Comparison of ENCODE assay signal across 8 mouse cellular contexts in the genomic region with DNA sequence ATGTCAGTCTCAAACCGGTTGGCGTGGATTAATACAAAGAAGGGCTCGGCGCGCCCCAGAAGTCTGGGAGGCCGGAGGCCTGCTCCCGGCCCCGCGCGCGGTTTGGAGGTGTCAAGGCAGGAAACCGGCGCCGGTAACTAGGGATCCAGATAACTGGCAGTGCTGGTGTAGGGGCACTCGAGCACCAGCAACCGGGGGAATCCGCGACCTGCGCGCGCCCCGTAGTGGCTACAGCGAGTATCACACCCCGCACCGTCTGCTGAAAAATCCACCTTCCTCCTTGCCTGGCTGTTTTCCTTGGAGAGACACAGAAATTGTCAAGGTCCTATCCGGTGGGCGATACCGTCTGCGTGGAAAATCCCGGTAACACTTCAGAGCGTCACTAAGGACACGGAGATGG. TPM values are rescaled to one million over a fixed set of nuclear protein-coding genes. Genes with fewer than 3 reads are reported as not detected.
DNase-seq lines count a peak whose midpoint lies in the region; ATAC-seq and TF ChIP-seq lines count a peak whose summit lies in the region.

No protein-coding gene starts in this region.

- under 1% methylated on average over 32 of the region's 32 CpGs for WGBS in hindbrain, postnatal 0 days

- peaks cover 70% of the 10 kb centered on the region for H3K27me3 ChIP-seq in hindbrain, postnatal 0 days (ENCODE audit: insufficient read depth, low read length)

- peaks cover 25% of the 10 kb centered on the region; the same call in 1 of the 2 replicates for H3K4me1 ChIP-seq in hindbrain, postnatal 0 days (ENCODE audit: insufficient read depth, low read length)

- peak overlapping the region; percentile 48 for H3K4me2 ChIP-seq in hindbrain, postnatal 0 days (ENCODE audit: low read depth, low read length)

- no peaks in the 10 kb centered on the region for H3K9me3 ChIP-seq in hindbrain, postnatal 0 days (ENCODE audit: low read length)

- no peak for ATAC-seq in hindbrain, postnatal 0 days

- no peak overlapping the region for H3K9ac ChIP-seq in hindbrain, postnatal 0 days (replicated peaks; ENCODE audit: low read length)

- peak overlapping the region; percentile 24 for H3K4me3 ChIP-seq in hindbrain, postnatal 0 days (ENCODE audit: low read length)

- DNase-seq in ZHBTc4 (ENCODE audit: low read depth, low spot score): peak; percentile 87
- peak; percentile 90 to 92 for DNase-seq in cerebellum, postnatal 36 days
- DNase-seq in gastrocnemius, adult 8-10 months (ENCODE audit: low spot score in 2 of 2): peak; percentile 66 to 69
- peak; percentile 87 for DNase-seq in hindbrain, postnatal 0 days (ENCODE audit: low spot score)
- DNase-seq in left cerebral cortex, adult 18-20 months (ENCODE audit: low spot score in 2 of 2): peak; percentile 92 to 93
- peak; percentile 88 for DNase-seq in lung, postnatal 36 days
- DNase-seq in retina, postnatal 1 day: peak; percentile 84
- DNase-seq in urinary bladder, postnatal 14 days (ENCODE audit: low spot score): peak; percentile 81

- H3K36me3 ChIP-seq in hindbrain, postnatal 0 days (ENCODE audit: insufficient read depth, low read length): no peaks in the 10 kb centered on the region

- H3K27ac ChIP-seq in hindbrain, postnatal 0 days: no peak overlapping the region

- TF ChIP-seq CTCF in hindbrain, postnatal 0 days (IDR thresholded peaks at IDR 0.05; ENCODE audit: low read depth): peak; percentile 89

RNA-seq across cellular contexts. Expression of a gene that starts 5.2 kb away (rescaled TPM):
- under 1 TPM; 0.12 to 0.67 (median 0.43) TPM for total RNA-seq in gastrocnemius, adult 8-10 months (2022)
- total RNA-seq in hindbrain, postnatal 0 days (2014; rRNA removed): 2.7 and 6.5 TPM in 2 replicates
- 0.45 and 0.64 TPM in 2 replicates for polyA plus RNA-seq in hindbrain, postnatal 0 days (2015; fragmentation: Nextera tagmentation; extraction: Ambion mirVana)
- 100 to 1,000 TPM; 778 to 797 TPM for total RNA-seq in left cerebral cortex, adult 18-20 months (2021)

RNA-seq across cellular contexts. Expression of a gene that starts 14.4 kb away (rescaled TPM):
- total RNA-seq in gastrocnemius, adult 8-10 months (2022): not detected
- total RNA-seq in hindbrain, postnatal 0 days (2014; rRNA removed): 0.05 TPM in 1 of 2 replicates, not detected in the other
- 0.52 and 0.59 TPM in 2 replicates for polyA plus RNA-seq in hindbrain, postnatal 0 days (2015; fragmentation: Nextera tagmentation; extraction: Ambion mirVana)
- total RNA-seq in left cerebral cortex, adult 18-20 months (2021): not detected

RNA-seq across cellular contexts. Expression of a gene that starts 26.1 kb away (rescaled TPM):
- 1 to 10 TPM in 1 of 4 experiments, under 1 TPM in 3; 0.48 to 1.1 (median 0.85) TPM for total RNA-seq in gastrocnemius, adult 8-10 months (2022)
- total RNA-seq in hindbrain, postnatal 0 days (2014; rRNA removed): 1.4 and 4.5 TPM in 2 replicates
- polyA plus RNA-seq in hindbrain, postnatal 0 days (2015; fragmentation: Nextera tagmentation; extraction: Ambion mirVana): 0.29 TPM in 1 of 2 replicates, not detected in the other
- total RNA-seq in left cerebral cortex, adult 18-20 months (2021): 1 to 10 TPM in 1 of 2 experiments, under 1 TPM in 1; 0.63 to 1.1 TPM

RNA-seq across cellular contexts. Expression of a gene that starts 27.3 kb away (rescaled TPM):
- total RNA-seq in gastrocnemius, adult 8-10 months (2022): 10 to 100 TPM; 43.8 to 55.0 (median 46.9) TPM
- 62.4 and 99.4 TPM in 2 replicates for total RNA-seq in hindbrain, postnatal 0 days (2014; rRNA removed)
- polyA plus RNA-seq in hindbrain, postnatal 0 days (2015; fragmentation: Nextera tagmentation; extraction: Ambion mirVana): 61.1 and 62.3 TPM in 2 replicates
- total RNA-seq in left cerebral cortex, adult 18-20 months (2021): 10 to 100 TPM; 54.6 to 56.2 TPM

RNA-seq across cellular contexts. Expression of a gene that starts 41.0 kb away (rescaled TPM):
- 1 to 10 TPM; 6.9 to 8.9 (median 8.1) TPM for total RNA-seq in gastrocnemius, adult 8-10 months (2022)
- total RNA-seq in hindbrain, postnatal 0 days (2014; rRNA removed): 127 TPM in 2 replicates
- 80.7 and 92.9 TPM in 2 replicates for polyA plus RNA-seq in hindbrain, postnatal 0 days (2015; fragmentation: Nextera tagmentation; extraction: Ambion mirVana)
- total RNA-seq in left cerebral cortex, adult 18-20 months (2021): 100 to 1,000 TPM; 724 to 773 TPM

Comparison
In these comparisons a context has a peak if more than half of its experiments do, and no peak if none do; other contexts are left out.
1. RNA of a gene that starts 5.2 kb away (total RNA-seq): 778 to 797 TPM in left cerebral cortex, adult 18-20 months; 2.7 to 6.5 TPM in hindbrain, postnatal 0 days and 0.12 to 0.67 TPM in gastrocnemius, adult 8-10 months; every median in the first group is over 100 times any median in the second.
2. Peak in every context shown above with its lines, with median percentiles within 50 percentile points of each other: DNase-seq.